Mouse (Mus musculus) induced T-regulatory cell, adult 2 months (primary cell): ENCODE measurements at regions not wholly inside any gene's neighbourhood (a gene's known extent, or its start where the extent isn't known, plus 50 kb on each side); places are given as distances from the start of the nearest gene placed in this dataset.

Experiments
- DNase-seq: peaks from one replicate; pipeline ENCODE4 v3.0.0-alpha.2; 2012; ENCODE audit warnings: low read depth

DNA sequence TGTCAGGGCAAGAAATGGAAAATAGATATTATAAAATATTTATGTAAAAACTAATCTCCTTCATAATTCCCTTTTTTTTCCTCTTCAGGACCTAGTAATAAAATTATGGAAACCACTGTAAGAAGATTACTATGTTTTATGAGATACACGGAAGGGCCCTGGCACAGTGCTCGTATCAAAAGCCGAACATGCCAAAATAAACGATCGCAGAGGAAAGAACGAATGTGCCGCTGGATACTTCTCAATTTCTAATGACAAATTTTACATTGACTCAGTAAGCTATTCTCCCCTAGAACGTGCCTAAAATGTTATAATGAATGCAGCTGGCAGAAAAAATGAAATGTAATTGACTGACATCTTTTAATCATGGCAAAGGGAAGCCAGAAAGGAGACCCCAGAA is 257.4 kb upstream of the Daam1 start:
- no peak for DNase-seq

DNA sequence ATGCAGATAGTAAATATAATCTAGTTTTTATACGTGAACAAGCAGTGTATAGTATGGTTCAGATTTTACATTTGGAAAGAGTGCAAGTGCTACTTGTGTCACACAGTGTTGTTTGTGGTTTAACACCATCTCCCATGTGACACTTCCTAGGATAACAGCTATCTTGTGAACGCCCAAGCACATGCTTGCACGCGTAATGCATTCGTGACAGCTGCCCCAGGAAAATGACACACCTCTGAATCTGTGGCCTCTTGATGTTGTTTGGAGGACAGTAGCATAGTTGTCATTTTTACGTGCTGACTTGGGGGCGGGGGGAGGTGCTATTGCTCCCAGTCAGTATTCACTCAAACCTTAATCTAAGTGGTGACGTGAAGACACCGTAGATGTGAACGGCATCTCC is 256.2 kb upstream of the Daam1 start:
- no peak for DNase-seq

DNA sequence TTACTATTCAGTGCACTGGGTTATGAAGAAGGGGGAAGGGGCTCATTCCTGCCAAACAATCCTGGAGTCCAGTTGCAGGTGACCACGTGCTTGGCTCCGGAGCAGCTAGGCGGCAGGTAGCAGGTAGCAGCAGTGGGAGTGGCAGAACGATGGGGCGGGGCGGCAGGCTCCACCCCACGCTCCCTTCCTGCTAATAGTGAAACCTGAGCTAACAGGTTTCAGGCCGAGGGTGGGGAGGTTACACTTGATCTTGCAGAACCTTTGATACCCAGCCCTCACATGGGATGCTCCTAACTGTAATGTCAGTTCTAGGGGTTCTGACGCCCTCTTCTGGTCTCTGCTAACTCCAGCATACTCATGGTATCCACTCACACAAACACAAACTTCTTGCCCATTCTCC is 253.5 kb upstream of the Daam1 start:
- peak; percentile 35 for DNase-seq

DNA sequence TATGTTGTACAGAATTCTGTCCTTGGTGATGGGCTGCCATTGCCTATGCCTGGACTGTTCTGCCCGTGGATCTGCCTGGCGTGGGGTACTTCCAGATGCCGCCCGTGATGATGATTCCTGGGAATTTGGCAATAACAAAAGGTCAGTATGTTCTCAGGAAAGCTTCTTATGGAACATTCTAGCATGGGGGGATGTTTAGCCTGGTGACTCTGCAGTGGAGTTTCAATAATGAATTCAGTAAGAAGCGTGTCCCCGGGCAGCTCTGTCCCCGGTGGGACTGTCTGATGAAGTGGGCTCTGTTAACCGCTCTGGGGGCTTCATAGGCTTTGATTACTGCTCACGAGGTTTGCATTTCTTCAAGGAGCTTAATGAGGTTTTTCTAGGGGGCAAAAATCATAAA is 252.9 kb upstream of the Daam1 start:
- no peak for DNase-seq

GRCm38 (mm10) chr12:71578912-71579311 is 252.0 kb upstream of the Daam1 start:
- no peak for DNase-seq

DNA sequence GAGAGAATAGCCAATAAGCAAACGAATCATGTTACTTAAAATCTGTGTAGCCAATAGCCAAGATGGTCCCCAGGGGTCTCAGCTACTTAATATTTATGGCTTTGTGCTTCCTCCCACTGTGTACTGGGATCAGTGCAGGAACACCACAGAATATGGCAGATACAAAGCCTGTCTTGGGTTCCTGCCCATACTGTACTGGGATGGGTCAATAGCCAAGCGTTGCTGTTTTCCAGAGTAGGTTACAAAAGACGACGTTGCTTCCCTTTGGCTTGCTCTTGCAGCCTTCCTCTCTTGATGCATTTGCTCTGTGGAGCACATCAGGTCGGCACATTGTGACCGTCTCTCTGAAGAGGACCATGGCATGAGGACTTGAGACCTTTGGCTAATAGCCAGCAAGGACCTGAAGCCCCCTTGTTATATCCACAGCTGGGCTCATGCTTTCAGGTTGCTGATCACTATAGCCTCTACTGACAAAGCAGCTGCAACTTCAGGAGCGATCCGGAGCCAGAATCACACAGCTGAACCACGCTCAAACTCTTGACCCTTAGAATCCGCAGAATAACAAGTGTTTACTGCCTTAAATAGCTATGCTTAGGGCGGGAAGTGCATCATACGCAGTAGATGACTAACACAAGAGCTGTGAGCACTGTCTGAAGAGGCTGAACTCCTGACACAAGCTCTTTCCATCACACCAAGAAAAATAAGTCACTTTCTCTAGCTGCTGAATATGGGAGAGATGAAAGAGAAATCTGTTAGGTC is 250.2 kb upstream of the Daam1 start:
- no peak for DNase-seq

DNA sequence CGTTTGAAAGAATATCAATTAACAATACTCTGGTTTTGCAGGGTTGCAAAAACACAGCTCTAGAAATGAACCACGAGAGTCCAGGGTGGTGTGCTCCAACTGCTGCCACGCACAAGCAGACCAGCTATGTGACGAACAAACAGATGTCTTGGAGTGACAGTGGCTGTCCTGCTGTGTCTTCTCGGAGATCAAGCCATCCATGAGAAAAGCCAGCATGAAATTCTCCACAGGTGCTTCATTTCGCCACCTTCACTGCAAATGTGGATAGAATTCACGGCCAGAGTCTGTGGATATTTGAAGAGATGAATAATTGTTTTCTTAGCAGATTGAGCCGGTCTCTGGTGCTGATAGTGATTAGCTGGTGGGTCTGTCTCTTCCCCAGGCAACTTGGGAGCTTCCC is 246.3 kb upstream of the Daam1 start:
- no peak for DNase-seq

GRCm38 (mm10) chr12:71598641-71599040 is 232.2 kb upstream of the Daam1 start:
- DNase-seq, result no peak

- DNase-seq, result no peak
Observed at GRCm38 (mm10) chr12:71601091-71601690, 229.7 kb upstream of the Daam1 start.

DNA sequence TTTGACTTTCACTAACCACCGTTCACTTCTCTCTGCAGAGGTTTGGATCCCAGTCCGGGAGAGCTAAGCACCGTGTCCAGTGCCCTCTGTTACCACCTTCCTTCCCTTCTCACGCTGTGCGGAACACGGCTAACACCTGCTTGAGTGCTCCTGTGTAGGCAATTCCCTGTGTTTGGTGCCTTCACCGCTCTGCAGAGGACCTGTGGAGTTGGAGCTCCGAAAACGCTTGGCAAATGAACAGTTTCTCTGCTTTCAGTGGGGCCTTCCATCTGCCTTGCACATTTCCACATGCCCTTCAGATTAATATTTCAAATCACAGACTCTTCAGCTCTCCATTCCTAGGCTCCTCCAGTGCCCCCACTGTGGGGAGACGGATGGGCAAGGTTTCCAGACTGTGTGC is 227.7 kb upstream of the Daam1 start:
- DNase-seq, result no peak

DNA sequence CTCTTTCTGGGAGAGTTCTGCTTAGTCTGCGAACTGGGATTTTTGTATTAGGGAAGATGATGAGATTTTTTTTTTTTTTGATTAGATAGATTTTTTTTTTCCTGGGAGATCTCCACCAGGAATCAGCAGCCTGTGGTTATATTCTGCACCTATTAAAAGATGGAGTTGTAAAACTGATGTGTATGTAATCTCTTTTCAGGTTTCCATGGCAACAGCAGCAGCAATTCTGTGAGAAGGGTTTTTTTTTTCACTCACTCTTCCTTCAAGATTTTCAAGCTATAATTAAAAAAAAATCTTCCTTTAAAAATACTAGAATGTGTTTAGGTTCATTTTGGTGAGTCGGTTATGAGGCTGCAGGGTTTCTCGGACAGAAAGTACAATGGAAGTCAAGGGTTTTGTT is 224.5 kb upstream of the Daam1 start:
- DNase-seq, result no peak

DNA sequence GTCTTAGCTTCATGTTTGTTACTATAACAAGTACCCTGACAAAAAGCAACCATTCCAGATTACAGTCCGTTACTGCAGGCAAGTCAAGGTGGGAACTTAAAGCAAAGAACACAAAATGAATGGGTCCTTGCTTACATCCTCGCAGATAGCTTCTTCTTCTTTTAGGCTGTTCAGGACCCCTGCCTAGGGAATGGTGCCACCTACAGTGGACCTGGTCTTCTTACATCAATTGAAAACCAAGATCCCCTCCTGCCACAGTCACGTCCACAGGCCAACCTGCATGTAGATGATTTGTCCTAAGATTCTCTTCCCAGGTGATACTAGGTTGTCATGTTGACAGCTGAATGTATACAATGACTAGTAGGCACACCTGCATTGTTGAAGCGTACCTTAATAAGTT is 222.9 kb upstream of the Daam1 start:
- DNase-seq, result no peak

DNA sequence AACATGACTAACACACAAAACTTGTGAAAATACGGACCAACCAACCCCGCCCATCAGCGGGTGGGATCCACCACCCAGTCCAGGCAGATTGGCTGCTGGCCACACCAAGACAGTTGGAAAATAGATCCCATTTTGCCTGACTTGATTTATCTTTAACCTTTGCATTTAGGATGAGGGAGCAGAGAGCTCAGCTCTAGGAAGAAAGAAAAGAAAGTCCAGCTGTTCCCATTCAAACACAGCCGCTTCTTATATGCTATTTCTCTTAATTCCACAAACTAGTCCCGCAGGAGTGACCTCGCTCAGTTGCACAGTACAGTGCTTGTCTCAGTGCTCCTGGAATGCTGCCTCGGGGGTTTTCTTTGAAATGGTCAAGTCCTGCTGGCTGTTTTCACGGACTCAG is 217.6 kb upstream of the Daam1 start:
- DNase-seq, result no peak

DNA sequence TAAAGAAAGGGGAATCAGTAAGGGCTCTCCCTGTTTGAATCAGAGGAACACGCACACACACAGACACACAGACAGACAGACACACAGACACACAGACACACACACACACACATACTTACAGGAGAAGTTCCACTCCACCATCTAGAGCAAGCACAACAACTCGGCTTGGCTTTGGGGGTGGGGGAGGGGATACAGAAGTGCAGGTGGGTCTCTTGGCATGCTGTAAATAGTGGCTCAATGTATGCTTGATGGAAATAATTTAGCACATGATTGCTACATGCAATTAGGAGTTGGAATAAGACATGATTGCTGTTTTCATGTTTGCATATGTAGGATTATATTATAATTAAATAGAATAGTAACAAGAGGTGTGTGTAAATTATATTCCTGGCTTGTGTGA is 215.9 kb upstream of the Daam1 start:
- DNase-seq, result no peak

- no peak for DNase-seq
Observed at GRCm38 (mm10) chr12:71615383-71615782, 215.5 kb upstream of the Daam1 start.

- DNase-seq, result no peak
Observed at GRCm38 (mm10) chr12:71616121-71616520, 214.8 kb upstream of the Daam1 start.

- no peak for DNase-seq
Observed at GRCm38 (mm10) chr12:71618466-71618865, 212.4 kb upstream of the Daam1 start.

DNA sequence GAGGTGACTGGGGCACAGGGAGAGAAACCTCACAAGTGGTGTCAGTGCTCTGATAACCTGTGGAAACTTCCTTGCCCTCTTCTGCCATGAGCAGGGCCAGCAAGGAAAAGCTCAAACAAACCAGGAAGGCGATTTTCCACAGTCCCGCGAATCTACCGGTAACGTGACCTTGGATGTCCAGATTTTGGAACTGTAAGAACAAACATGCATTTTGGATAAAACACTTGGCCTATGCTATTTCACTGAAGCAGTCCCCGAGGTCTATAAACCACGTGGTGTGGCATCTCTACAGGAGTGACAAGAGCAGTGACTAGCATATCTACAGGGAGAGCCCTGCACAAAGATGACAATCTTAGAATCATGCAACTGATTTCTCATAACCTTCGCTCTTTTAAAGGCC is 211.9 kb upstream of the Daam1 start:
- no peak for DNase-seq

DNA sequence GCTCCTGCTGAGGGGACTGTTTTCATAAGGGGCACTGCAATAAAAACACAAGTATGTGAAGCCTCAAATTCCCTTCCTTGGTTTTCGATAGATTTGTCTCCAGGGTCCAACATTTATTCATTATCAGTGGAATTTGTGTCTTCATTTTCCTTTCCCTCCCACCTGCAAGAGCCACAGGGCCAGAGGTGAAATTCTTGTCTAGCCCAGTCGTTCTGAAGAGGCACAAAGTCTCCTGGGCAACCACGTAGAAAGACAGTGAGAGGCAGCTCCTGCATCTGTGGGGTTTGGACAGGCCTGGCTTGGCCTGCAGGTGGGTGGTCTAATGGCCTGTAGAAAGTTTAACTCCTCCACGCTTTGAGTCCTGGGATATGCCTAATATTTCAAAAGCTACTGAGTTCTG is 211.3 kb upstream of the Daam1 start:
- no peak for DNase-seq

DNA sequence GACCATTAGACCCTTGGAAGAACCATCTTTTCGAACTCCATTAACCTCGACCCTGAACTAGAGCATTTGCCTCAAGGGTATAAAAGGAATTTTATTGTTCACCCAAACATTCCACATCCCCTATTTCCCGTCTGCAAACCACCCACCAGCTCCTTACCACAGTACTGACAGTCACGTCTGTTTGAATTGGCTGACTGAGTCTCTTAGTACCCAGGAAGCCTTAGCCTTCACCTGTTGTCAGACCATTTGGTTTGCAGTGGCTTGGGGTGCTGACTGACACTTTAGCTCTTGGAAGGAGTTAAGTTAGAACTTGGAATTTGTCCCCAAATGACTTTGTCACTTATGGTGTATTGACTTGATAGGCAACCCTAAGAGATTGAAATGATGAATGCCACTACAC is 209.3 kb upstream of the Daam1 start:
- DNase-seq, result no peak

DNA sequence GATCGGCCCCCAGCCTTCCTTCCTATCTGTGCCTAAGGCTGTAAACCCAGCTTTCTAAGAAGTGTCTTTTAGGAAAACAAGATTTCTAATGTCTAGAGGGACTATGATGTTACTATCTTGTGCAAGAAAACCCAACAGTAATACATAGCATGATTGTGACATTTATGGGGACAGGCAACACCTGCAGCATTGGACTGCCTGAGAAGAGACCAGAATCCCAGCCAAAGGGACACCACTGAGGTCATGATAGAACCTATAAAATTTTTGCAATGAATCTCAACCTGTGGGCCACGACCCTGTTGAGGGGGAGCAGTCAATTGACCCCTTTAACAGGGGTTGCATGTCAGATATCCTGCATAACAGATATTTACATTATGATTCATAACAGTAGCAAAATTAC is 208.1 kb upstream of the Daam1 start:
- no peak for DNase-seq

DNA sequence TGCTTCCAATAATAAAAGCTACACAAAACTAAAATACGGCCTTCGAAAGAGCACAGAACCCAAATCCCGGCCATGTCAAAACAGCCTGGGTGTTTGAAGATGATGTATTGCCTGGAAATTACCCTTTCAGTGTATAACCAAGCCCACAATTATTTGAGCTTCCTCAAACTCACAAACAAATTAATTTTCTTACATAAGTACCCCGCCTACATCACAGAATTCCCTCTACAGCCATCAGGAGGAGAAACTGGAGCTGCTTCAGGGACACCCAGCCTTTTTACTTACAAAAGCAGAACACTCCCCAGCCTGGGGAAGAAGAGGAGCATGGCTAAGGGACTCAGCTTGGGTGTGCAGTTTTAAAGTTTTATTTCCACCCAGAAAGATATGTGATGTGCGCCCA is 207.6 kb upstream of the Daam1 start:
- no peak for DNase-seq

DNA sequence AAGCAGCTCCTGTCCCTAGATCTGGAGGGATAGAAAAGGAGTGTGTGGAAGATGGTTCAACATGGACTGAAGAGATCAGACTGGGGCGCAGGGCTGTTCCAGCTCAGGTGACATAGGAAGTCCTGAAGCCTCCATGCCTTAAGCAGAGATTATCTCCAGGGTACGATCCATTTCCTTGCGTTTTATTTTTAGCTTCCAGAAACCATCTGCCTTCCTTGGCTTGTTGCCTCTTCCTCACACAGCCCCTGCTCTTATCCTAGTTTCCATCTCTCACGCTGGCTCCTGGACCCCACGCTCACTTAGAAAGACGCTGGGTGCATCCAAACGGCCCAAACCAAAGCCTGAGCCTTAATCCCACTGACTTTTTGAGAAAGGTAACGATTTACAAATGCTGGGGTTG is 206.8 kb upstream of the Daam1 start:
- no peak for DNase-seq

- no peak for DNase-seq
Observed at GRCm38 (mm10) chr12:71624676-71625075, 206.2 kb upstream of the Daam1 start.
